Mouse (Mus musculus) heart, embryonic 13.5 days (tissue): ENCODE results near the gene F2rl1. TPM values are rescaled to one million over a fixed set of nuclear protein-coding genes. Genes with fewer than 3 reads are reported as not detected.

ENCODE experiments used
- polyA plus RNA-seq: library from polyadenylated mRNA; unstranded; fragments of >200 nt; fragmentation: Nextera tagmentation; extraction: Ambion mirVana; gene quantifications from 2 replicates; pipeline ENCODE4 v1.2.1, GENCODE M21; 2015

Gene F2rl1
- polyA plus RNA-seq, 1 experiment from 2014 or later, result 0.27 TPM

Other genes starting within 250 kb of the F2rl1 start
- gene Zbed3, start 201.6 kb downstream of the F2rl1 start, polyA plus RNA-seq, result 53.4 and 55.7 TPM in 2 replicates
- 20.4 and 23.2 TPM in 2 replicates for gene Aggf1, start 149.9 kb downstream of the F2rl1 start, polyA plus RNA-seq
- gene Crhbp, start 80.3 kb downstream of the F2rl1 start, polyA plus RNA-seq, result 0.13 and 0.14 TPM in 2 replicates
- not detected in 2 replicates for gene S100z, start 46.5 kb downstream of the F2rl1 start, polyA plus RNA-seq
- 124 and 129 TPM in 2 replicates for gene F2r, start 93.3 kb upstream of the F2rl1 start, polyA plus RNA-seq
- 0.79 and 1.2 TPM in 2 replicates for gene F2rl2, start 171.6 kb upstream of the F2rl1 start, polyA plus RNA-seq